Mouse (Mus musculus): ENCODE data around the gene Hsfy2.

- TF ChIP-seq CTCF (IDR thresholded peaks at IDR 0.05; ENCODE audit: insufficient read depth, low read length): no peak
- no peak for TF ChIP-seq POLR2A (IDR thresholded peaks at IDR 0.05; ENCODE audit: borderline replicate concordance, extremely low read depth, low read depth, low read length)
Measured at GRCm38 (mm10) chr1:56685053-56685557, 47.9 kb upstream of the Hsfy2 start.

Measured in lung, adult 2 months (tissue).